Mouse (Mus musculus): ENCODE results near the gene Tnfrsf13c. TPM values are rescaled to one million over a fixed set of nuclear protein-coding genes. Genes with fewer than 3 reads are reported as not detected.

Gene Tnfrsf13c
- total RNA-seq, 1 experiment from 2014 or later, result 10.6 TPM

- ATAC-seq (replicated peaks in 1 of 2; ENCODE audit: insufficient read depth in 1 of 2, low FRiP score in 2 of 2, low TSS enrichment in 1 of 2, low read depth in 1 of 2, poor library complexity in 2 of 2, severe bottlenecking in 2 of 2), result no peak
These were observed 8.5 kb upstream of the Tnfrsf13c start for GRCm38 (mm10) chr15:82232651-82233050.

- ATAC-seq (replicated peaks in 1 of 2; ENCODE audit: insufficient read depth in 1 of 2, low FRiP score in 2 of 2, low TSS enrichment in 1 of 2, low read depth in 1 of 2, poor library complexity in 2 of 2, severe bottlenecking in 2 of 2), result no peak
These were observed 7.6 kb upstream of the Tnfrsf13c start for GRCm38 (mm10) chr15:82231591-82232378.

GRCm38 (mm10) chr15:82231100-82231499 lies 6.9 kb upstream of the Tnfrsf13c start:
- no peak for ATAC-seq (replicated peaks in 1 of 2; ENCODE audit: insufficient read depth in 1 of 2, low FRiP score in 2 of 2, low TSS enrichment in 1 of 2, low read depth in 1 of 2, poor library complexity in 2 of 2, severe bottlenecking in 2 of 2)

GRCm38 (mm10) chr15:82230098-82230611 lies 6.0 kb upstream of the Tnfrsf13c start:
- no peak for ATAC-seq (replicated peaks in 1 of 2; ENCODE audit: insufficient read depth in 1 of 2, low FRiP score in 2 of 2, low TSS enrichment in 1 of 2, low read depth in 1 of 2, poor library complexity in 2 of 2, severe bottlenecking in 2 of 2)

- no peak for ATAC-seq (replicated peaks in 1 of 2; ENCODE audit: insufficient read depth in 1 of 2, low FRiP score in 2 of 2, low TSS enrichment in 1 of 2, low read depth in 1 of 2, poor library complexity in 2 of 2, severe bottlenecking in 2 of 2)
These were observed 5.4 kb upstream of the Tnfrsf13c start for GRCm38 (mm10) chr15:82229542-82230045.

GRCm38 (mm10) chr15:82225769-82226168 lies 1.6 kb upstream of the Tnfrsf13c start:
- no peak for ATAC-seq (replicated peaks in 1 of 2; ENCODE audit: insufficient read depth in 1 of 2, low FRiP score in 2 of 2, low TSS enrichment in 1 of 2, low read depth in 1 of 2, poor library complexity in 2 of 2, severe bottlenecking in 2 of 2)

- peak in 1 of 2 experiments; percentile 35; a peak in 2 of 4 replicates for ATAC-seq (replicated peaks in 1 of 2; ENCODE audit: insufficient read depth in 1 of 2, low FRiP score in 2 of 2, low TSS enrichment in 1 of 2, low read depth in 1 of 2, poor library complexity in 2 of 2, severe bottlenecking in 2 of 2)
These were observed 540 bp upstream of the Tnfrsf13c start for GRCm38 (mm10) chr15:82224602-82225215.

- no peak for ATAC-seq (replicated peaks in 1 of 2; ENCODE audit: insufficient read depth in 1 of 2, low FRiP score in 2 of 2, low TSS enrichment in 1 of 2, low read depth in 1 of 2, poor library complexity in 2 of 2, severe bottlenecking in 2 of 2)
These were observed 918 bp downstream of the Tnfrsf13c start for GRCm38 (mm10) chr15:82223251-82223650.

- no peak for ATAC-seq (replicated peaks in 1 of 2; ENCODE audit: insufficient read depth in 1 of 2, low FRiP score in 2 of 2, low TSS enrichment in 1 of 2, low read depth in 1 of 2, poor library complexity in 2 of 2, severe bottlenecking in 2 of 2)
These were observed 2.9 kb downstream of the Tnfrsf13c start for GRCm38 (mm10) chr15:82221104-82221860.

GRCm38 (mm10) chr15:82220003-82220675 lies 4.0 kb downstream of the Tnfrsf13c start:
- ATAC-seq (replicated peaks in 1 of 2; ENCODE audit: insufficient read depth in 1 of 2, low FRiP score in 2 of 2, low TSS enrichment in 1 of 2, low read depth in 1 of 2, poor library complexity in 2 of 2, severe bottlenecking in 2 of 2), result no peak

- ATAC-seq (replicated peaks in 1 of 2; ENCODE audit: insufficient read depth in 1 of 2, low FRiP score in 2 of 2, low TSS enrichment in 1 of 2, low read depth in 1 of 2, poor library complexity in 2 of 2, severe bottlenecking in 2 of 2), result peak; percentile 28 to 58; a peak in 2 of 4 replicates
These were observed 5.1 kb downstream of the Tnfrsf13c start for GRCm38 (mm10) chr15:82218778-82219666.

GRCm38 (mm10) chr15:82217980-82218379 lies 6.2 kb downstream of the Tnfrsf13c start:
- ATAC-seq (replicated peaks in 1 of 2; ENCODE audit: insufficient read depth in 1 of 2, low FRiP score in 2 of 2, low TSS enrichment in 1 of 2, low read depth in 1 of 2, poor library complexity in 2 of 2, severe bottlenecking in 2 of 2), result no peak

GRCm38 (mm10) chr15:82217039-82217438 lies 7.1 kb downstream of the Tnfrsf13c start:
- ATAC-seq (replicated peaks in 1 of 2; ENCODE audit: insufficient read depth in 1 of 2, low FRiP score in 2 of 2, low TSS enrichment in 1 of 2, low read depth in 1 of 2, poor library complexity in 2 of 2, severe bottlenecking in 2 of 2), result no peak

GRCm38 (mm10) chr15:82216142-82216827 lies 7.9 kb downstream of the Tnfrsf13c start:
- no peak for ATAC-seq (replicated peaks in 1 of 2; ENCODE audit: insufficient read depth in 1 of 2, low FRiP score in 2 of 2, low TSS enrichment in 1 of 2, low read depth in 1 of 2, poor library complexity in 2 of 2, severe bottlenecking in 2 of 2)

GRCm38 (mm10) chr15:82215332-82216046 lies 8.7 kb downstream of the Tnfrsf13c start:
- ATAC-seq (replicated peaks in 1 of 2; ENCODE audit: insufficient read depth in 1 of 2, low FRiP score in 2 of 2, low TSS enrichment in 1 of 2, low read depth in 1 of 2, poor library complexity in 2 of 2, severe bottlenecking in 2 of 2), result no peak

Data from hematopoietic stem cell, adult 5-6 weeks (primary cell).